In the genomic region with DNA sequence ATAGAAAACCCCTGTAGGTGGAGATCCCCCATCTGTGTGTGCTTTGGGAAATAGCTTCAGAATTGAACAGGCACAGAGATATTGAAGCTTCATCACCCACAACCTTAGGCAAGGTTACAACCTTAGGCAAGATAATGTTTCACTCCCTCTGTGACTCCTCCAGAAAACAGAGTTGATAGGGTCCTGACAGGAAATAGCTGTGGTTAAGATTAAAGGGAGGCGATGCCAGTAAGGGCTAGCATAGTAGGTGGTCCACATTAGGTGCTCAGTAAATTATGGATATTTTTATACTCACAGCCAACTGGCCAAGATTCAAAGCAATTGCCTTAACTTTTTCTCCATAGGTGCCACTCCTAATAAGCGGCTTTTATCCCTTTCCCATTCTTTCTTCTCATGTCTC, we compare ENCODE assay signal across 25 mouse cellular contexts.
DNase-seq lines count a peak whose midpoint lies in the region; ATAC-seq lines count a peak whose summit lies in the region.
"Had no signal": no experiment of that assay in that cellular context is flagged by ENCODE, and none has a peak within 500 bp of the region (broad histone marks: within the 10 kb centered on the region; RNA-seq: fewer than 3 reads in every experiment).

No protein-coding gene starts in this region.

- WGBS in kidney, embryonic 14.5 days = 22% methylated on average over 2 of the region's 2 CpGs
- WGBS in limb, embryonic 11.5 days = 60% methylated on average over 2 of the region's 2 CpGs
- WGBS in limb, embryonic 10.5 days = 60% methylated on average over 2 of the region's 2 CpGs

- no peaks in the 10 kb centered on the region for H3K27me3 ChIP-seq in kidney, embryonic 14.5 days (ENCODE audit: control insufficient read depth, insufficient read depth, low read length)
- H3K27me3 ChIP-seq in limb, embryonic 11.5 days (ENCODE audit: control insufficient read depth, insufficient read depth, low read length) = no peaks in the 10 kb centered on the region
- no peaks in the 10 kb centered on the region for H3K27me3 ChIP-seq in limb, embryonic 10.5 days (ENCODE audit: low read depth, poor library complexity, severe bottlenecking)
- H3K27me3 ChIP-seq: embryonic facial prominence, embryonic 12.5 days; embryonic facial prominence, embryonic 15.5 days; forebrain, embryonic 12.5 days; forebrain, embryonic 15.5 days; heart, embryonic 12.5 days; heart, embryonic 15.5 days had no signal

- no peak overlapping the region for H3K4me2 ChIP-seq in kidney, embryonic 14.5 days (replicated peaks; ENCODE audit: low read depth, low read length)
- H3K4me2 ChIP-seq in limb, embryonic 11.5 days (ENCODE audit: low read depth, severe bottlenecking) = no peak overlapping the region
- H3K4me2 ChIP-seq: embryonic facial prominence, embryonic 12.5 days; embryonic facial prominence, embryonic 15.5 days; forebrain, embryonic 12.5 days; forebrain, embryonic 15.5 days; heart, embryonic 12.5 days; heart, embryonic 15.5 days; hindbrain, embryonic 14.5 days had no signal

- no peaks in the 10 kb centered on the region; the same call in 1 of the 2 replicates for H3K9me3 ChIP-seq in kidney, embryonic 14.5 days (ENCODE audit: control insufficient read depth, low read length)
- H3K9me3 ChIP-seq in limb, embryonic 11.5 days (ENCODE audit: control insufficient read depth, low read length) = no peaks in the 10 kb centered on the region
- H3K9me3 ChIP-seq in limb, embryonic 10.5 days (replicated peaks) = no peaks in the 10 kb centered on the region
- H3K9me3 ChIP-seq: embryonic facial prominence, embryonic 12.5 days; embryonic facial prominence, embryonic 15.5 days; forebrain, embryonic 12.5 days; forebrain, embryonic 15.5 days; heart, embryonic 12.5 days; heart, embryonic 15.5 days had no signal

- 0 out of 2 replicates have a peak, but pooled peaks cover 9% of the 10 kb centered on the region for H3K4me1 ChIP-seq in kidney, embryonic 14.5 days (ENCODE audit: control insufficient read depth, insufficient read depth, low read length)
- H3K4me1 ChIP-seq in limb, embryonic 11.5 days (ENCODE audit: control insufficient read depth, insufficient read depth, low read length) = no peaks in the 10 kb centered on the region
- H3K4me1 ChIP-seq in limb, embryonic 10.5 days = no peaks in the 10 kb centered on the region
- H3K4me1 ChIP-seq: embryonic facial prominence, embryonic 12.5 days; embryonic facial prominence, embryonic 15.5 days; forebrain, embryonic 12.5 days; forebrain, embryonic 15.5 days; heart, embryonic 12.5 days; heart, embryonic 15.5 days had no signal

- peak; percentile 56; the same call in 1 of the 2 replicates for ATAC-seq in kidney, embryonic 14.5 days (ENCODE audit: low FRiP score, low TSS enrichment)
- peak; percentile 54; the same call in 1 of the 2 replicates for ATAC-seq in limb, embryonic 11.5 days (ENCODE audit: insufficient number of reproducible peaks, low FRiP score, low TSS enrichment, low read depth)
- ATAC-seq in megakaryocyte progenitor cell, adult 5-6 weeks (replicated peaks; ENCODE audit: poor library complexity) = peak; percentile 45
- ATAC-seq: hindbrain, postnatal 0 days had no signal

- no peak for DNase-seq in kidney, adult 11 months
- DNase-seq in limb, embryonic 11.5 days (ENCODE audit: low spot score) = no peak
- DNase-seq in limb, embryonic 10.5 days (ENCODE audit: low spot score) = no peak
- DNase-seq in testis, postnatal 10 days (ENCODE audit: low spot score) = no peak
- no peak for DNase-seq in embryo, embryonic 9.5 days (ENCODE audit: extremely low spot score)
- DNase-seq: adrenal gland, adult 2 months; adrenal gland, postnatal 25 days; cerebellum, adult 11-12 months; cerebellum, adult 8-10 months; cerebellum, postnatal 10 days; cerebellum, postnatal 36 days; gastrocnemius, postnatal 25 days; heart, adult 18-20 months; heart, postnatal 14 days; heart, postnatal 4 days had no signal

- H3K27ac ChIP-seq in kidney, embryonic 14.5 days (ENCODE audit: low read depth, low read length) = no peak overlapping the region
- no peak overlapping the region for H3K27ac ChIP-seq in limb, embryonic 11.5 days (replicated peaks; ENCODE audit: low read depth, low read length)
- no peak overlapping the region for H3K27ac ChIP-seq in limb, embryonic 10.5 days
- H3K27ac ChIP-seq: embryonic facial prominence, embryonic 12.5 days; embryonic facial prominence, embryonic 15.5 days; forebrain, embryonic 12.5 days; forebrain, embryonic 15.5 days; heart, embryonic 15.5 days; hindbrain, embryonic 14.5 days; hindbrain, postnatal 0 days had no signal

- H3K36me3 ChIP-seq in kidney, embryonic 14.5 days (ENCODE audit: control insufficient read depth, insufficient read depth, low read length) = no peaks in the 10 kb centered on the region
- no peaks in the 10 kb centered on the region for H3K36me3 ChIP-seq in limb, embryonic 11.5 days (ENCODE audit: control insufficient read depth, insufficient read depth, low read length)
- H3K36me3 ChIP-seq in limb, embryonic 10.5 days = no peaks in the 10 kb centered on the region
- H3K36me3 ChIP-seq: embryonic facial prominence, embryonic 12.5 days; embryonic facial prominence, embryonic 15.5 days; forebrain, embryonic 12.5 days; forebrain, embryonic 15.5 days; heart, embryonic 12.5 days; heart, embryonic 15.5 days had no signal

- no peak overlapping the region for H3K4me3 ChIP-seq in kidney, embryonic 14.5 days (ENCODE audit: low read length)
- no peak overlapping the region for H3K4me3 ChIP-seq in limb, embryonic 11.5 days (ENCODE audit: low read depth, low read length)
- no peak overlapping the region for H3K4me3 ChIP-seq in limb, embryonic 10.5 days
- H3K4me3 ChIP-seq: embryonic facial prominence, embryonic 12.5 days; embryonic facial prominence, embryonic 15.5 days; forebrain, embryonic 12.5 days; forebrain, embryonic 15.5 days; heart, embryonic 12.5 days; heart, embryonic 15.5 days had no signal

- no peak overlapping the region for H3K9ac ChIP-seq in kidney, embryonic 14.5 days (ENCODE audit: low read depth, low read length)
- H3K9ac ChIP-seq in limb, embryonic 11.5 days (ENCODE audit: low read length) = no peak overlapping the region
- H3K9ac ChIP-seq: embryonic facial prominence, embryonic 12.5 days; embryonic facial prominence, embryonic 15.5 days; forebrain, embryonic 12.5 days; forebrain, embryonic 15.5 days; heart, embryonic 12.5 days; heart, embryonic 15.5 days; hindbrain, embryonic 14.5 days had no signal
